Mouse (Mus musculus) WW6 (cell line): ENCODE results near the gene Wdr63.
"Not testable (repeated sequence)": the region's sequence is repeated elsewhere in the genome, so short reads cannot be mapped to it uniquely, and the experiment has no call there.

Source experiments
- DNase-seq: peaks from one replicate; pipeline ENCODE4 v3.0.0-alpha.2; 2013; ENCODE audit warnings: low read depth, low spot score

Gene Wdr63

DNA sequence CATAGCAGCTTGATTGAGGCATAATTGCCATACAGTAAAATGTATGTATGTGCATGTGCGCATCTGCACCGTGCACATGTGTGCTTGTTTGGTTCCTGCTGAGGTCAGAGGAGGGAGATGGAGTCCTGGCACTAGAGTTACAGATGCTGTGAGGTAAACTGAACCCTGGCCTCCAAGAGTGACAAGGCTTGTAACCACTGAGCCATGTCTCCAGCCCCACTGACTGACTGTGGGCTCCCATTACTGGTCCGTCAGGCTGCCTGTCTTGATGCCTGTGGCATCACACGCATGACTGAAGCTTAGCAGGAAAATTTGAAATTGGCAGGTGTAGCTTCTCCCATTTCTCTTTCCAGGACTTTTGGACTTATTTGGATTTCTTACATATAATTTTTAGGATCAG, 97.2 kb downstream of the Wdr63 start:
- DNase-seq = no peak

DNA sequence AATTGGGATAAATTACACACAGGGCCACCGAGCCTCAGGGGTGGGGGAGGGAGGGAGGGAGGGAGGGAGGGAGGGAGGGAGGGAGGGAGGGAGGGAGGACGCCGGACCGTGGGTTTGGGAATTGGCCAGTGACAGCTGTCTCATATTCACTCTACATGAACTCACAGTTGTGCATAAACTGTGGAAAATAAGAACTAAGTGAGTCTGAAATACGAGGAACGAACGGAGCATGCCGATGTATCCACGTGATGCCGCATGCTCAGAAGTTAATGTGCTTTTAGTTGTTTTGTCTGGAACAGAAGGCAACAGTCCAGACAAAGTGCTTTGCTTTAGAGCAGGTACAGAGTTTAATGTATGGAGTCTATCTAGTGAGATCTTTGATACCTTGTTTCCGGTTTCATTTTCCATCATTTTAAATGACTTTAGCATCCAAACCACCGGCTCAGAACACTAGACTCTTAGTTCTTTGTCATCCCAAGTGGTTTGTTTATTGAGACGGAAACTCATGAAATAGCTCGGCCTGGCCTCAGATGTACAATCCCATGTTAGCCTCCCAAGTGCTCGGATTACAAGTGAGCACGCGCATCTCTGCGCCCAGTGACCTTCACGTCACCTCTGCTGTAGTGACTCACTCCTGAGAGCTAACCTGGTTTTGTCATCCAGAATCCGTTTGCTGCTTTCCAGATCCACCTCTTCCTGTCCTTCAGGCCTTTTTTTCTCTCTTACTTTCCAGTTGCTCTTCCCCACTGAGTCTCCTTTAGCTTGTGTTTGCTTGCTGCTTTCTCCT, 97.9 kb downstream of the Wdr63 start:
- DNase-seq = no peak

DNA sequence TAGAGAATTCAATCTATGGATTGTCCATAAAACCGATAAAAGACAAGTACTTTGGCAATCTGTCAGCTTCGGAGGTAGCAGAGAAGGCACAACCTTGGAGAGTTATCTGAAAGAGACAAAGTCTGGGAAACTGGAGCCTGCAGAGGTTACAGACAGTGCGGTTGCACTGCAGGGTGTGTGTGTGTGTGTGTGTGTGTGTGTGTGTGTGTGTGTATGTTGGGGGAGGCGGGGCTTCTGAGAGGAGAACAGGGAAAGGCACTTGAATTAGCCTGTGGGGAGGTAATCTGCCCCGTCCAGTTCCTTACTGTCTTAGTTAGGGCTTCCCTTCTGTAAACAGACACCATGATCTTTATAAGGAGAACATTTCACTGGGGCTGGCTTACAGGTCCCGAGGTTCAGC, 100.1 kb downstream of the Wdr63 start:
- no peak for DNase-seq

DNA sequence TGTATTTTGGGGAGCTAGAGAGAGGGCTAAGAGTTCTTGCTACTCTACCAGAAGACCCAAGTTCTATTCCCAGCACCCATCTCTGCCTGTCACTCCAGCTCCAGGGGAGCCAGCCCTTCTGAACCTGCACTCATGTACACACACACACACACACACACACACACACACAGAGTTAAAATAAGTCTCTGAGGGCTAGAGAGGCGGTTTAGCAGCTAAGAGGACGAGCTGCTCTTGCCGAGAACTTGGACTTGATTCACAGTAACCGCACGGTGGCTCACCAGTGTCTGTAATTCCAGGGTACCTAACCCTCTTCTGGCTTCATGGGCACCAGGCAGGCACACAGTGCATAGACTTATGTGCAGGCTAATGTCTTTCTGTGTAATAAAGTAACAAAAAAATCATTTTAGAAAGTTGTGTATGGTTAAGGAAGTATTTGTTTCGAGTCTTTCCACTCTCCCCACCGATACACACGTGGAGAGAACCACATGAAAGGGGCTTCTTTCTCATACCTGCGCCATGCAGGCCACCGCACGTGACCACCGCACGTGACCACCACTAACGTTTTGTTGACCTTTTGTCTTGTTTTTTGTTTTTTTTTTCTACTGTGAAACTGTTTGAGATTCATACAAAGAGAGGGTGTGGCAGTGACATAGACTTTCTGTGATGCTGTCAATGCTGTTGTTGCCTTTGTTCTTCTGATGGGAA, 103.4 kb downstream of the Wdr63 start:
- DNase-seq = no peak

DNA sequence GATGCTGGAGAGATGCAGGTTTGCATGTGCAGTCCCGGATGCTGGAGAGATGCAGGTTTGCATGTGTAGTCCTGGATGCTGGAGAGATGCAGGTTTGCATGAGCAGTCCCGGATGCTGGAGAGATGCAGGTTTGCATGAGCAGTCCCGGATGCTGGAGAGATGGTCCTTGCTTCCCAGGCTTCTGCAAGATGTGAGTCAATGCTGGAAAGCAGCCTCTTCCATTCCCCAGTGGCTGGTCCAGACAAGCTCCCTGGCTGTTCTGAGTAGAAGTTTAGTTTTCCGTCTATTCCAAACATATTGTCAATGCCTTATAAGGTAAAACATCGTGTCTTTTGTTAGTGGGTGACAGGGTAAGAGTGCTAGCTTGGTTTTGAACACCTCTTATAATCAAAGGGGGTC, 111.4 kb downstream of the Wdr63 start:
- not testable (repeated sequence) for DNase-seq

DNA sequence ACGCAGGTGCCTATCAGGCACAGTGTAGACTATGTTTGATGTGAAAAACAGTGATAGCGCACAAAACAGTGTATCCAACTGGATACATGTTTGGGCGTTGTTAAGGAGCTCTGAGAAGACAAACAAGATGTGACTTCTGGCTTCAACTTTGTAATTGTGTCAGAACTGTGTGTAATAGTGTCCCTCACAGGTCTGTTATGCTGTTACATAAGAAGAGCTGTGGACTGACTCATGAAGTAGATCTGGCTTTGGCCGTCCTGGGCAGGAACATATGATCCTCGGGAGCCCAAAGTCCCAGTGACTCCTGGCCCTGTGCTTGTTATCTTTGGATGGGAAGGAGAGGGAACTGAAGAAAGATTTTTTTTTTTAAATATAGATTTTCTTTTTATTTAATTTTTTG, 112.4 kb downstream of the Wdr63 start:
- no peak for DNase-seq

DNA sequence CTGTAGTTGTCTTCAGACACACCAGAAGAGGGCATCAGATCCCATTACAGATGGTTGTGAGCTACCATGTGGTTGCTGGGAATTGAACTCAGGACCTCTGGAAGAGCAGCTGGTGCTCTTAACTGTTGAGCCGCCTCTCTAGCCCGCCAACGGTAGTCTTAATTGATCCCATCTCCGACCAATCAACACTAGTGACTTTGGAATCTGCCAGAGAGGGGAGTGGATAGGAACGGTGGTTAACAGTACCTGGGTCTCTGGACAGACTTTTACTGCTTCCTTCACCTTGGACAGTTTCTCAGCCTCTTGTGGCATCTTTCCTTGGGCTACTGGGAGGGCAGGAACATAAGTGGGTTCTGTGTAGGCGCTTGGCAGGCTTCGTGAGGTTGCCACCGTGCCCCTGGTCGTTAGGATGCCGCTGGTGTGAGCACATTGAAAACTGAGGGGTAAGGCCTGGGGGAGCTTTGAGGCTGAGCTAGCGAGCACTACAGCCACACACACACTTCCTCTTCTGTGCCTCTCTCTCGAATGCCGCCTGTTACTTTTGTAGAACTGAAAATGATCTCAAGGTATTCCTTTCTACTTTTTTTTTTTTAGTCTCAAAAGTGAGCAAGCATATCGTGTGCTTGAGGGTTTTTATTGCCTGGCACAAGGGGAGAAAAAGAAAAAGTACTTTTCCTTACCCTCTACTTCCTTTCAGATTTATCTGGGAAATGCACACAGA, 114.3 kb downstream of the Wdr63 start:
- no peak for DNase-seq

DNA sequence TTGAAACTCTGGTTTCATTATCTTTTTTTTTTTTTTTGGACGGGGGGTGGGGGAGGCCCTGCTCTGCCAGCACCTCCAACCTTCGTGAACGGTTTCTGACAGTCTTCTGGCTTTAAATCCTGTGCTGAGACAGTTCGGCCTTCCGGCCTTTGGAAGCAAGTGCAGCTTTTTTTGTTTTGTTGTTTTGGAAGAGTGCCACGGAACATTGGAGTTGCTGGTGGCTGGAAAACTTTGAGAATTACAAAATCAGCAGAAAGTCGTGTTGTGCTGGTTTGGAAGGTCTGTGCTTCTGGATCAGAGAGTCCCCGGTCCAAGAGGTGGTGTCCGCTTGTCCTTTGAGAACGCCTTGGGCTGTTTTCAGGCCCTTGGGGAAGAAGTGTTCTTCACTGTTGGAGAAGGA, 115.1 kb downstream of the Wdr63 start:
- no peak for DNase-seq

DNA sequence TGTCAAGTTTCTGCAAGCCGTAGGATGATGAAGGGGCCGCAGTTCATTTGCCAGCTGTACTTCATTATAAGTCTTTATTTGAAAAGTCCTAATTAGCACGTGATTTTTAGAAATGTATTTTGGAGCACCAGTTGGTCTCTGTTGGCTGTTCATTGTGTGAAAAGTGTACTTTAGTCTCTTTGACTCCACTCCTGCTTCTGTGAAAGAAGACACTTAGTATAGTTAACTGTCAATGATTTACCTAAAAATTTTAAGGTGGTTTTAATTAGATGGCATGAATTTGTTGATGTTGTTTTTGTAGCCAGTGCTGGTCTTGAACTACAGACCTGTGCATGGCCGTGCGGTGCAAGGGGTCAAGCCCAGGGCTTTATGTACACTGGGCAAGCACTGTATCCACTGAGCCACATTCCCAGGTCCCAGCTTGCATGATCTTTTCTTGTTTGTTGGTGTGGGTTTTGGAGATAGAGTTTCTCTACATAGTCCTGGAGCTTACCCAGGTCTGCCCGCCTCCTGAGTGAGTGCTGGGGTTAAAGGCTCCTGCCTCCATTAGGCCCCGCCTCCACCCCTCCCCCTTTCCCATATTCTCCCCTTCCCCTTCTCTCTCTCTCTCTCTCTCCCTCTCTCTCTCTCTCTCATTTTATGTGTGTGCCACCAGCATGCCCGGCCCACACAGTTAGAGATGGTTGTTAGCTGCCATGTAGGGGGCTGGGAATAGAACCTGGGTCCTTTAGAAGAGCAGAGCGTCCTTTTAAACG, 115.8 kb downstream of the Wdr63 start:
- DNase-seq = no peak

DNA sequence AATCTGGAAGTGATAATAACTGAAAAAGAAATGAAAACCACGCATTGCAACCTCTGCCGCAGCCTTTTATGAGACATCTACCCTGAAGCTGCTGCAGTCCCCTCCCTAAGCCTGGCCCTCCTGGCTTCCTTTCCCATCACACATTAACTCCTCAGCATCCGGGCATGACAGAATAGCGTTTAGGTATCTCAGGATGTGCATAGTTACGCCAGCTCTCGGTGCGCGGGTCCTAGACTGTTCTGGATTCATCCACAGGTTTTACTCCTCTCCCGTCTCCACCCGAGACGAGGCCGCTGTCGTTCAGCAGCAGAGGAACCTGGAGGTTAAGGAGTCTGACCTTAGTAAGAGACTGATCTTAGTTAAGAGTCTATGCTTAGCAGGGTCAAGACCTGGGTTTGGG, 116.8 kb downstream of the Wdr63 start:
- no peak for DNase-seq
